In genomic region chr1:63628211-63628610, GRCm38 (mm10) we compare ENCODE assay signal across 17 mouse cellular contexts. TPM values are rescaled to one million over a fixed set of nuclear protein-coding genes. Genes with fewer than 3 reads are reported as not detected.
DNase-seq lines count a peak whose midpoint lies in the region; ATAC-seq and TF ChIP-seq lines count a peak whose summit lies in the region.
"Had no signal": no experiment of that assay in that cellular context is flagged by ENCODE, and none has a peak within 500 bp of the region (broad histone marks: within the 10 kb centered on the region; RNA-seq: fewer than 3 reads in every experiment).

No protein-coding gene starts in this region.

- TF ChIP-seq POLR2A in thymus, adult 2 months (IDR thresholded peaks at IDR 0.05; ENCODE audit: control insufficient read depth, extremely low read depth, insufficient read depth, low read length, poor library complexity): no peak

- no peak overlapping the region for H3K27ac ChIP-seq in midbrain, postnatal 0 days (ENCODE audit: low read depth, low read length)
- H3K27ac ChIP-seq in midbrain, embryonic 11.5 days (ENCODE audit: low read depth, low read length): no peak overlapping the region
- H3K27ac ChIP-seq in left cerebral cortex, adult 2 months: no peak overlapping the region
- H3K27ac ChIP-seq in thymus, adult 2 months (ENCODE audit: control insufficient read depth, insufficient read depth, low read length): no peak overlapping the region
- H3K27ac ChIP-seq: layer of hippocampus, adult 2 months; liver, embryonic 15.5 days; midbrain, embryonic 15.5 days had no signal

- WGBS in midbrain, postnatal 0 days: 53% methylated on average over 2 of the region's 2 CpGs
- WGBS in midbrain, embryonic 11.5 days: 61% methylated on average over 2 of the region's 2 CpGs
- WGBS in thymus, adult 2 months: 75% methylated on average over 2 of the region's 2 CpGs

- H3K36me3 ChIP-seq in midbrain, postnatal 0 days (ENCODE audit: insufficient read depth, low read length): no peaks in the 10 kb centered on the region
- no peaks in the 10 kb centered on the region for H3K36me3 ChIP-seq in midbrain, embryonic 11.5 days (ENCODE audit: control insufficient read depth, insufficient read depth, low read length)
- H3K36me3 ChIP-seq in thymus, adult 2 months (ENCODE audit: control insufficient read depth, insufficient read depth, low read length): no peaks in the 10 kb centered on the region
- H3K36me3 ChIP-seq: liver, embryonic 15.5 days; midbrain, embryonic 15.5 days had no signal

- H3K9ac ChIP-seq in midbrain, postnatal 0 days (replicated peaks; ENCODE audit: low read length, poor library complexity, severe bottlenecking): no peak overlapping the region
- no peak overlapping the region for H3K9ac ChIP-seq in midbrain, embryonic 11.5 days (ENCODE audit: low read length)
- H3K9ac ChIP-seq: liver, embryonic 15.5 days; midbrain, embryonic 15.5 days had no signal

- no peaks in the 10 kb centered on the region for H3K4me1 ChIP-seq in midbrain, postnatal 0 days (ENCODE audit: insufficient read depth, low read length)
- H3K4me1 ChIP-seq in midbrain, embryonic 11.5 days (ENCODE audit: control insufficient read depth, insufficient read depth, low read length): no peaks in the 10 kb centered on the region
- no peaks in the 10 kb centered on the region for H3K4me1 ChIP-seq in thymus, adult 2 months (replicated peaks; ENCODE audit: control insufficient read depth, insufficient read depth, low read length)
- H3K4me1 ChIP-seq: liver, embryonic 15.5 days; midbrain, embryonic 15.5 days had no signal

- no peaks in the 10 kb centered on the region for H3K27me3 ChIP-seq in midbrain, postnatal 0 days (ENCODE audit: insufficient read depth, low read length)
- no peaks in the 10 kb centered on the region for H3K27me3 ChIP-seq in midbrain, embryonic 11.5 days (ENCODE audit: control insufficient read depth, insufficient read depth, low read length)
- H3K27me3 ChIP-seq in thymus, adult 2 months (ENCODE audit: control insufficient read depth, insufficient read depth, low read length): no peaks in the 10 kb centered on the region
- H3K27me3 ChIP-seq: liver, embryonic 15.5 days; midbrain, embryonic 15.5 days had no signal

- no peak for DNase-seq in frontal cortex, postnatal 25 days (ENCODE audit: low spot score in 2 of 2)
- peak; percentile 37 for DNase-seq in midbrain, postnatal 0 days (ENCODE audit: low spot score)
- no peak for DNase-seq in midbrain, embryonic 11.5 days (ENCODE audit: low spot score, missing footprints)
- DNase-seq in gastrocnemius, postnatal 36 days: peak; percentile 33 to 52
- no peak for DNase-seq in urinary bladder, postnatal 36 days (ENCODE audit: low spot score in 2 of 2)
- DNase-seq in left cerebral cortex, adult 2 months (ENCODE audit: extremely low spot score in 1 of 2, low spot score in 2 of 2): no peak
- no peak for DNase-seq in thymus, adult 2 months
- DNase-seq: cerebellum, adult 9-10 months; kidney, adult 11 months had no signal

- no peak overlapping the region for H3K4me3 ChIP-seq in midbrain, postnatal 0 days (ENCODE audit: low read depth, low read length)
- no peak overlapping the region for H3K4me3 ChIP-seq in midbrain, embryonic 11.5 days (ENCODE audit: low read depth, low read length)
- no peak overlapping the region for H3K4me3 ChIP-seq in left cerebral cortex, adult 2 months
- no peak overlapping the region for H3K4me3 ChIP-seq in thymus, adult 2 months (ENCODE audit: control insufficient read depth, insufficient read depth, low read length)
- H3K4me3 ChIP-seq: layer of hippocampus, adult 2 months; liver, embryonic 15.5 days; midbrain, embryonic 15.5 days had no signal

- H3K9me3 ChIP-seq in midbrain, postnatal 0 days (ENCODE audit: low read length): no peaks in the 10 kb centered on the region
- H3K9me3 ChIP-seq in midbrain, embryonic 11.5 days (ENCODE audit: control insufficient read depth, low read length): no peaks in the 10 kb centered on the region
- H3K9me3 ChIP-seq: liver, embryonic 15.5 days; midbrain, embryonic 15.5 days had no signal

- ATAC-seq in frontal cortex, adult (ENCODE audit: low TSS enrichment): peak; percentile 64; the same call in 1 of the 2 replicates
- ATAC-seq in midbrain, postnatal 0 days (ENCODE audit: low FRiP score): no peak
- ATAC-seq in midbrain, embryonic 11.5 days (ENCODE audit: low FRiP score): no peak
- ATAC-seq: midbrain, embryonic 15.5 days; Patski had no signal

- intact Hi-C loops in gastrocnemius, postnatal 36 days (cut with DNase I): no loop called here
- intact Hi-C loops in left cerebral cortex, adult 2 months (cut with DNase I): no loop called here

- no peak for TF ChIP-seq CTCF in midbrain, postnatal 0 days (IDR thresholded peaks at IDR 0.05)
- TF ChIP-seq CTCF in left cerebral cortex, adult 2 months (IDR thresholded peaks at IDR 0.05): no peak
- TF ChIP-seq CTCF in thymus, adult 2 months (IDR thresholded peaks at IDR 0.05; ENCODE audit: borderline replicate concordance, control insufficient read depth, extremely low read depth, insufficient read depth, low read length, poor library complexity): no peak

- H3K4me2 ChIP-seq in midbrain, postnatal 0 days (ENCODE audit: low read depth, low read length, poor library complexity, severe bottlenecking): no peak overlapping the region
- no peak overlapping the region for H3K4me2 ChIP-seq in midbrain, embryonic 11.5 days
- H3K4me2 ChIP-seq: liver, embryonic 15.5 days; midbrain, embryonic 15.5 days had no signal

RNA-seq across cellular contexts. Expression of gene Gm39653, which starts 12.4 kb away (rescaled TPM):
- total RNA-seq in midbrain, postnatal 0 days (2014; rRNA removed): not detected in 2 replicates
- polyA plus RNA-seq in midbrain, postnatal 0 days (2015; fragmentation: Nextera tagmentation; extraction: Ambion mirVana): not detected in 2 replicates
- polyA plus RNA-seq in midbrain, embryonic 11.5 days (2014; fragmentation: Nextera tagmentation; extraction: Ambion mirVana): not detected in 2 replicates
- not detected for total RNA-seq in gastrocnemius, postnatal 36 days (2021)
- total RNA-seq in left cerebral cortex, adult 2 months (2021): under 1 TPM; 0.43 to 0.54 TPM
- not detected in 2 replicates for polyA plus RNA-seq in thymus, adult 2 months (2012; rRNA removed)
- total RNA-seq: adrenal gland, postnatal 4 days; layer of hippocampus, adult 2 months had no signal
- polyA plus RNA-seq: forebrain, embryonic 11.5 days; heart, embryonic 14.5 days; liver, embryonic 15.5 days; midbrain, embryonic 15.5 days; Patski had no signal

RNA-seq across cellular contexts. Expression of gene Dytn, which starts 58.5 kb away (rescaled TPM):
- 0.19 TPM in 1 of 2 replicates, not detected in the other for total RNA-seq in midbrain, postnatal 0 days (2014; rRNA removed)
- polyA plus RNA-seq in midbrain, postnatal 0 days (2015; fragmentation: Nextera tagmentation; extraction: Ambion mirVana): not detected in 2 replicates
- polyA plus RNA-seq in midbrain, embryonic 11.5 days (2014; fragmentation: Nextera tagmentation; extraction: Ambion mirVana): not detected in 2 replicates
- not detected for total RNA-seq in gastrocnemius, postnatal 36 days (2021)
- under 1 TPM; 0.14 to 0.16 TPM for total RNA-seq in left cerebral cortex, adult 2 months (2021)
- not detected in 2 replicates for polyA plus RNA-seq in thymus, adult 2 months (2012; rRNA removed)
- total RNA-seq: adrenal gland, postnatal 4 days; layer of hippocampus, adult 2 months had no signal
- polyA plus RNA-seq: forebrain, embryonic 11.5 days; heart, embryonic 14.5 days; liver, embryonic 15.5 days; midbrain, embryonic 15.5 days; Patski had no signal

Comparison
In these comparisons a context has a peak if more than half of its experiments do, and no peak if none do; other contexts are left out.
1. DNase-seq: peak in midbrain, postnatal 0 days (single experiment) and gastrocnemius, postnatal 36 days (2 of 2); none in frontal cortex, postnatal 25 days (0 of 2), midbrain, embryonic 11.5 days (single experiment), urinary bladder, postnatal 36 days (0 of 2), left cerebral cortex, adult 2 months (0 of 2) and thymus, adult 2 months (single experiment).